Mouse (Mus musculus) cerebellum, adult 2 months (tissue): ENCODE measurements around the gene Ndufb7. TPM values are rescaled to one million over a fixed set of nuclear protein-coding genes. Genes with fewer than 3 reads are reported as not detected.

Experiments
- DNase-seq, 2 experiments: peaks; one replicate each; pipeline ENCODE4 v3.0.0; 2021
- H3K27ac ChIP-seq: fragments of 200-500 bp; 2 replicates; pipeline ENCODE4 v1.5.1; 2012; ENCODE audit warnings: low read length, control low read depth, inconsistent platforms; ENCODE audit not compliant: insufficient read depth
- H3K27me3 ChIP-seq: fragments of 200-500 bp; 2 replicates; pipeline ENCODE4 v1.6.1; 2012; ENCODE audit warnings: inconsistent platforms, mild to moderate bottlenecking, low read length, moderate library complexity; ENCODE audit not compliant: control insufficient read depth, insufficient read depth
- H3K4me1 ChIP-seq: fragments of 200-500 bp; 2 replicates; pipeline ENCODE4 v1.6.1; 2011; ENCODE audit warnings: low read length; ENCODE audit not compliant: control insufficient read depth, insufficient read depth
- H3K4me3 ChIP-seq: fragments of 200-500 bp; replicated peaks from 2 replicates; pipeline ENCODE3; 2011; ENCODE audit warnings: mild to moderate bottlenecking, low read depth, low read length, control low read depth; ENCODE audit not compliant: insufficient read depth
- CTCF ChIP-seq: fragments of 200-500 bp; IDR thresholded peaks from 2 replicates; pipeline ENCODE4 v1.5.1; 2011; ENCODE audit warnings: low read depth, mild to moderate bottlenecking, control low read depth, low read length, moderate library complexity, borderline replicate concordance; ENCODE audit not compliant: insufficient read depth
- POLR2A ChIP-seq: fragments of 200-500 bp; IDR thresholded peaks from 2 replicates; pipeline ENCODE4 v1.6.1; 2011; ENCODE audit warnings: low read length, control low read depth, borderline replicate concordance; ENCODE audit not compliant: insufficient read depth
- WGBS: fragments of 180-500 bp; shearing (Covaris S2); methylation state at CpG from one replicate; pipeline ENCODE4 v1.1.7; 2018; 5-methylcytosine and 5-hydroxymethylcytosine counted together
- polyA plus RNA-seq: library from polyadenylated mRNA; depleted of rRNA; stranded (reverse); fragments of >200 nt; gene quantifications from 2 replicates; pipeline ENCODE4 v1.2.3, GENCODE M21; 2012

Ndufb7 gene
- polyA plus RNA-seq, 1 experiment: 445 TPM

- Histone ChIP-seq H3K4me1 (peaks cover 83% of the 10 kb centered on the region), H3K4me3 (no peak overlapping the region), H3K27me3 (no peaks in the 10 kb centered on the region), H3K27ac (no peak overlapping the region)
- DNase-seq: peak; percentile 6 to 29
- 38% methylated on average over 17 of the region's 17 CpGs for WGBS
- TF ChIP-seq CTCF (no peak), POLR2A (no peak)
Measured at GRCm38 (mm10) chr8:83578131-83579055, 11.9 kb downstream of the Ndufb7 start.

GRCm38 (mm10) chr8:83579676-83580075, 13.2 kb downstream of the Ndufb7 start:
- no peaks in the 10 kb centered on the region for H3K27me3 ChIP-seq
- no peak for TF ChIP-seq POLR2A
- no peak for TF ChIP-seq CTCF
- no peak for DNase-seq
- 73% methylated on average over 8 of the region's 8 CpGs for WGBS
- H3K27ac ChIP-seq: no peak overlapping the region
- peaks cover 72% of the 10 kb centered on the region for H3K4me1 ChIP-seq
- H3K4me3 ChIP-seq: no peak overlapping the region

GRCm38 (mm10) chr8:83580826-83581225, 14.4 kb downstream of the Ndufb7 start:
- Histone ChIP-seq H3K27me3 (no peaks in the 10 kb centered on the region), H3K27ac (no peak overlapping the region), H3K4me1 (peaks cover 61% of the 10 kb centered on the region), H3K4me3 (no peak overlapping the region)
- 15% methylated on average over 8 of the region's 8 CpGs for WGBS
- TF ChIP-seq CTCF: no peak
- no peak for TF ChIP-seq POLR2A
- DNase-seq: peak; percentile 17 to 25

GRCm38 (mm10) chr8:83582226-83582625, 15.8 kb downstream of the Ndufb7 start:
- Histone ChIP-seq H3K27me3 (no peaks in the 10 kb centered on the region), H3K27ac (no peak overlapping the region), H3K4me3 (no peak overlapping the region), H3K4me1 (peaks cover 51% of the 10 kb centered on the region)
- DNase-seq: peak; percentile 48 to 53
- 12% methylated on average over 8 of the region's 8 CpGs for WGBS
- TF ChIP-seq CTCF (no peak), POLR2A (no peak)

- TF ChIP-seq CTCF (no peak), POLR2A (no peak)
- Histone ChIP-seq H3K4me3 (no peak overlapping the region), H3K4me1 (peaks cover 51% of the 10 kb centered on the region), H3K27me3 (no peaks in the 10 kb centered on the region), H3K27ac (no peak overlapping the region)
- WGBS: 62% methylated on average over 15 of the region's 15 CpGs
- DNase-seq: no peak
Measured at GRCm38 (mm10) chr8:83583236-83583635, 16.8 kb downstream of the Ndufb7 start.

GRCm38 (mm10) chr8:83584771-83585170, 18.3 kb downstream of the Ndufb7 start:
- Histone ChIP-seq H3K27me3 (no peaks in the 10 kb centered on the region), H3K27ac (no peak overlapping the region), H3K4me3 (no peak overlapping the region), H3K4me1 (peaks cover 47% of the 10 kb centered on the region)
- 11% methylated on average over 1 of the region's 1 CpGs for WGBS
- TF ChIP-seq POLR2A (no peak), CTCF (no peak)
- DNase-seq: peak; percentile 63 to 72

- no peaks in the 10 kb centered on the region for H3K27me3 ChIP-seq
- H3K27ac ChIP-seq: no peak overlapping the region
- H3K4me1 ChIP-seq: peaks cover 48% of the 10 kb centered on the region
- DNase-seq: peak; percentile 64 to 79
- WGBS: 22% methylated on average over 3 of the region's 3 CpGs
- H3K4me3 ChIP-seq: no peak overlapping the region
- TF ChIP-seq POLR2A: no peak
- no peak for TF ChIP-seq CTCF
Measured at GRCm38 (mm10) chr8:83585333-83585732, 18.9 kb downstream of the Ndufb7 start.

GRCm38 (mm10) chr8:83587644-83588043, 21.2 kb downstream of the Ndufb7 start:
- DNase-seq: peak in 1 of 2 experiments; percentile 10
- TF ChIP-seq CTCF: no peak
- TF ChIP-seq POLR2A: no peak
- no peak overlapping the region for H3K4me3 ChIP-seq
- no peak overlapping the region for H3K27ac ChIP-seq
- peaks cover 35% of the 10 kb centered on the region for H3K4me1 ChIP-seq
- H3K27me3 ChIP-seq: no peaks in the 10 kb centered on the region
- WGBS: 69% methylated on average over 6 of the region's 6 CpGs
